Mouse (Mus musculus): ENCODE results near the gene Akap13. TPM values are rescaled to one million over a fixed set of nuclear protein-coding genes. Genes with fewer than 3 reads are reported as not detected.

Gene Akap13
- total and polyA plus RNA-seq, 2 experiments = 8.5 to 92.1 TPM

DNA sequence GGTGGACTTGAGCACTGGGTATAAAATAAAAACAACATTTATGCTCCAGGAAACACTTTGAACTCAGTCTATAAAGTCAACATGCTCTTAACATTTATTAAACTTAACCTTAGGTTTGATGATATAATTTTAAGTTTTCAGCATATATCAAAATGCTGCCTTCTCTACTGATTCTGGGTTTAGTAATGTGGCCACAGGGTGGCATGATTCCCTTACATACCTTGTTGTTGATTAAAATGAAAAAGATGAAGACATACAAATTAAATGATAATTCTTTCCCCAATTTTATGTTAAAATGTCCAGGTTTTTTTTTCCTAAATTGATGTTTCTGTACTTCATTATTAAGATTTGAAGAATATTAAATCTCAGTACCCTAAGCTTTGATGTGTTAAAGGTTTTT, 113.5 kb downstream of the Akap13 start:
- Histone ChIP-seq H3K27ac (replicated peaks; ENCODE audit: insufficient read depth, low read depth, low read length) (no peak overlapping the region), H3K9ac (ENCODE audit: low read depth, low read length) (no peak overlapping the region), H3K27me3 (ENCODE audit: control insufficient read depth, insufficient read depth, low read length) (no peaks in the 10 kb centered on the region), H3K4me3 (ENCODE audit: insufficient read depth, low read depth, low read length) (no peak overlapping the region), H3K79me2 (ENCODE audit: control insufficient read depth, insufficient read depth, low read length) (peaks cover 5% of the 10 kb centered on the region), H3K4me1 (ENCODE audit: control insufficient read depth, insufficient read depth, low read length) (no peaks in the 10 kb centered on the region), H3K36me3 (ENCODE audit: control insufficient read depth, insufficient read depth, low read length) (peaks cover 4% of the 10 kb centered on the region)
- TF ChIP-seq POLR2A (IDR thresholded peaks at IDR 0.05; ENCODE audit: extremely low read depth, insufficient read depth, low read length) = no peak
- no peak for TF ChIP-seq CTCF (IDR thresholded peaks at IDR 0.05; ENCODE audit: low read depth, low read length)
- DNase-seq (ENCODE audit: extremely low read depth, low read depth, low spot score) = no peak

DNA sequence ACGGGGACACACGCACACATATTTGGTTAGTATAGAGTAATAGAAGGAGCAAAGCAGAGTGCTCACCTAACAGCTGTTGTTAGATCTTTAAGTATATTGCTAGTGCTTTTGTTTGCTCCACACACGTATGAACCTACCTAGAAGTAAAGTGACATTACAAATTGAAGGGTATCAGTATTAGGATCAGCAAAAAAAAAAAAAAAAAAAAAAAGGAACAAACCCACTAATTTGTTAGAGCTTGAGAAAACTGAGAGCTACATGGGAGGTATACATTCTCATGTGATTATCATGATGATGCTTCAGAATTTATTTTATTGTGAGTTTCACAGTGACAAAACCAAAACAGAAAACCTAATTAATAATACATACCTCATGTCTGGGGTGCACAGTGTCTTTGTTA, 114.9 kb downstream of the Akap13 start:
- H3K79me2 ChIP-seq (ENCODE audit: control insufficient read depth, insufficient read depth, low read length) = peaks cover 3% of the 10 kb centered on the region
- H3K27ac ChIP-seq (replicated peaks; ENCODE audit: insufficient read depth, low read depth, low read length) = no peak overlapping the region
- WGBS = 94% methylated on average over 3 of the region's 3 CpGs
- no peak for DNase-seq (ENCODE audit: extremely low read depth, low read depth, low spot score)
- no peak for TF ChIP-seq POLR2A (IDR thresholded peaks at IDR 0.05; ENCODE audit: extremely low read depth, insufficient read depth, low read length)
- no peak for TF ChIP-seq CTCF (IDR thresholded peaks at IDR 0.05; ENCODE audit: low read depth, low read length)
- H3K27me3 ChIP-seq (ENCODE audit: control insufficient read depth, insufficient read depth, low read length) = no peaks in the 10 kb centered on the region
- no peak overlapping the region for H3K9ac ChIP-seq (ENCODE audit: low read depth, low read length)
- peaks cover 4% of the 10 kb centered on the region for H3K36me3 ChIP-seq (ENCODE audit: control insufficient read depth, insufficient read depth, low read length)
- no peak overlapping the region for H3K4me3 ChIP-seq (ENCODE audit: insufficient read depth, low read depth, low read length)
- H3K4me1 ChIP-seq (ENCODE audit: control insufficient read depth, insufficient read depth, low read length) = peaks cover 3% of the 10 kb centered on the region; the same call in 1 of the 2 replicates

DNA sequence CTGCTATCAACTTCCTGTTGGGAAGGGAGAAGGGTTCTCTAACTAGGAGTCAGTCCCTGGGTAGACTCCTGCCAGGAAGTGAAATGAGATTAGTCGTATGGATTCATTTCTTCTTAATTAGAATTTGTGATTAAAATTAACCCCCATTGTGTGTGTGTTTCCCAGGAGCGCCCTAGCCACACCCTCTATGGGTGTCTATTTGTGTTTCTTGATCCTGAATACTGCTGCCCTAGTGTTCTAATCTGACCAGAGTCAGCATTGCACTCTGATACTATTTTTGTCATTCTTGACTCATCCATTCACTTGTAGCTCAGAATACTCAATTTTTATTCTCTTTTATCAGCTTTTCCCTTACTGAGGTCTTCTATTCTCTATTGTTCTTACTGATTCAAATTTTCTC, 115.7 kb downstream of the Akap13 start:
- DNase-seq (ENCODE audit: extremely low read depth, low read depth, low spot score) = no peak
- peaks cover 3% of the 10 kb centered on the region for H3K79me2 ChIP-seq (ENCODE audit: control insufficient read depth, insufficient read depth, low read length)
- H3K4me3 ChIP-seq (ENCODE audit: insufficient read depth, low read depth, low read length) = no peak overlapping the region
- TF ChIP-seq CTCF (IDR thresholded peaks at IDR 0.05; ENCODE audit: low read depth, low read length) (no peak), POLR2A (IDR thresholded peaks at IDR 0.05; ENCODE audit: extremely low read depth, insufficient read depth, low read length) (no peak)
- H3K27ac ChIP-seq (replicated peaks; ENCODE audit: insufficient read depth, low read depth, low read length) = no peak overlapping the region
- H3K4me1 ChIP-seq (ENCODE audit: control insufficient read depth, insufficient read depth, low read length) = peaks cover 4% of the 10 kb centered on the region; the same call in 1 of the 2 replicates
- H3K27me3 ChIP-seq (ENCODE audit: control insufficient read depth, insufficient read depth, low read length) = no peaks in the 10 kb centered on the region
- H3K36me3 ChIP-seq (ENCODE audit: control insufficient read depth, insufficient read depth, low read length) = peaks cover 4% of the 10 kb centered on the region
- H3K9ac ChIP-seq (ENCODE audit: low read depth, low read length) = no peak overlapping the region
- 81% methylated on average over 2 of the region's 2 CpGs for WGBS

DNA sequence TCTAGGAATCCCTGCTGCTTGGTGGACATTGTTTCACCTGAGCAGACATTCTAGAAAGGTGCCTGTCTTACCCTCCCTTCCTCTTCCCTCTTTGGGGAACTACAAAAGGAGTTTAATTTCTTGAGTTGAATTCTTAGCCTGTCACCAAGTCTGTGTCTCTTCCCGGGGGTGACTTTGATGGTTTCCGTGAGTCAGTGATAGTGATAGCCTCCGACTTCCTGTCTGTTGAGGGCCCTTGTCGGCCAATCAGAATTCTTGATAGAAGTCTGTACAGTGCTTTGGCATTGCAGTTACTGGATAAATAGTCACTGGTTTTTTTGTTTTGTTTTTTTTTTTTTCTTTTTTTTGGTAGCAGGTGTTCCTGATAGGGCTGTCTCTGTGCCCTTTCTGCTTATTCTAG, 116.8 kb downstream of the Akap13 start:
- Histone ChIP-seq H3K4me3 (ENCODE audit: insufficient read depth, low read depth, low read length) (no peak overlapping the region), H3K27me3 (ENCODE audit: control insufficient read depth, insufficient read depth, low read length) (no peaks in the 10 kb centered on the region), H3K36me3 (ENCODE audit: control insufficient read depth, insufficient read depth, low read length) (peaks cover 4% of the 10 kb centered on the region), H3K27ac (replicated peaks; ENCODE audit: insufficient read depth, low read depth, low read length) (no peak overlapping the region), H3K9ac (ENCODE audit: low read depth, low read length) (no peak overlapping the region), H3K4me1 (ENCODE audit: control insufficient read depth, insufficient read depth, low read length) (peaks cover 4% of the 10 kb centered on the region; the same call in 1 of the 2 replicates), H3K79me2 (ENCODE audit: control insufficient read depth, insufficient read depth, low read length) (peaks cover 3% of the 10 kb centered on the region)
- WGBS = 71% methylated on average over 4 of the region's 4 CpGs
- TF ChIP-seq POLR2A (IDR thresholded peaks at IDR 0.05; ENCODE audit: extremely low read depth, insufficient read depth, low read length) = no peak
- TF ChIP-seq CTCF (IDR thresholded peaks at IDR 0.05; ENCODE audit: low read depth, low read length) = no peak
- no peak for DNase-seq (ENCODE audit: extremely low read depth, low read depth, low spot score)

DNA sequence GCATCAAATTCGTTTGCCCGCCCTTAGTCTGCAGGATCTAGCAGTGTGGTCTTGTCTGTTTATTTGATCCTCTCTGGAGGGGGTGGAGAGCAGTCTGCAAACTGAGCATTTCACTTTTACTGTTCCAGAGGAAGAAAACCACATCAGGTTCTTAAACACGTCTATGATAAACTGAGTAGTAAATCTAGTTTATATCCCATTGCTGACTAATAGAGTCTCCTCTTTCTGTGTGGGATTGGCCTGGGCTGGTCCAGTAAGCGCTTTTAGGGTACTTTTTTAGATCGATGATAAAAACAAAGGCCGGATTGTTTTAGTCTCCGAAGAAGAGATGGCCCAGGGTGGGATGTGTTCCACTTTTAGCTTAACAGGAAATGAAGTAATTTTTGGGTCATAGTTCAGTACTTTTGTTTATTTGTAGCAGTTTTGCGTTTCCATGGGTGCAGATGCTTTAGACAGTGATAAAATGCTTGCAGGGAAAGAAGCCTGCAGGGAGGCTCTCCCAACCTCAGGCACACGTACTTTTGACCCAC, 119.9 kb downstream of the Akap13 start:
- Histone ChIP-seq H3K36me3 (ENCODE audit: control insufficient read depth, insufficient read depth, low read length) (peaks cover 6% of the 10 kb centered on the region), H3K79me2 (ENCODE audit: control insufficient read depth, insufficient read depth, low read length) (no peaks in the 10 kb centered on the region; the same call in 1 of the 2 replicates), H3K4me3 (ENCODE audit: insufficient read depth, low read depth, low read length) (no peak overlapping the region), H3K27me3 (ENCODE audit: control insufficient read depth, insufficient read depth, low read length) (no peaks in the 10 kb centered on the region), H3K9ac (ENCODE audit: low read depth, low read length) (no peak overlapping the region), H3K27ac (replicated peaks; ENCODE audit: insufficient read depth, low read depth, low read length) (peak overlapping the region; percentile 35; the same call in 1 of the 2 replicates), H3K4me1 (ENCODE audit: control insufficient read depth, insufficient read depth, low read length) (peaks cover 4% of the 10 kb centered on the region; the same call in 1 of the 2 replicates)
- TF ChIP-seq POLR2A (IDR thresholded peaks at IDR 0.05; ENCODE audit: extremely low read depth, insufficient read depth, low read length) = no peak
- no peak for TF ChIP-seq CTCF (IDR thresholded peaks at IDR 0.05; ENCODE audit: low read depth, low read length)
- WGBS = 26% methylated on average over 9 of the region's 9 CpGs
- DNase-seq (ENCODE audit: extremely low read depth, low read depth, low spot score) = peak; percentile 70

DNA sequence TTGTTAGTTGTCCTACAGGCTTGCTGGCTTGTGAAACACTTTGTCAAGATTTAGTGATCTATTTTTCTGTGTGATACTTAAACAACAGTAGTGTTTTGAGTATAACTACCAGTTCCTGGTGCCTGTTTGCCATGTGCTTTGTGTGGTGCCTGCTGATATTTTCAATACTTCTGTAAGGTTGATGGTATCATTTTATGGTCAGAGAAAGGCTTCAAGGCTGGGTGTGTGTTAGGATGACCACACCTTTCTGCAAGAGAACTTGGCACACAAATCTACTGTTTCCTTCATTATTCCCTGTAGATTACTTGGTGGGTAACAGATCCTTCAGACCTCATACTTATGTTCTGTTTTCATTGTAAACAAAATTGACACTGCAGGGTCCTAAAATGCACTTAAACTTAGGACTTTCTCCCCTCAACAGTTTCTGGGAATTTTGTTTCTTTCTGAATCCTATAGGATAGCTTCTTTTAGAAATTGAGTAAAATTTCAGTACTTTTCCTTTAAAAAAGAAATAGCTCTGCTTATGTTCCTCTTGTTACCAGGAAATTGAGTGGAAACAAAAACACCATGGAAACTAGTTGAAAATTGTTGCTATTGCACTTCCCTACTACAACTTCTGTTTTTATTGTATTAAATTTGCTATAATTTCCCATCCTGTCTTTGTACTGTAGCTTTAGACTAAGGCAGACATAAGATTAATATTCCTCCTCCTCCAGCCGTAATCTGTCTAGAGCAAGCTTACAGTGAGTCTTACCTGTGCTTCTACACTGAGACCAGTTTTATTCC, 120.7 kb downstream of the Akap13 start:
- H3K36me3 ChIP-seq (ENCODE audit: control insufficient read depth, insufficient read depth, low read length) = peaks cover 8% of the 10 kb centered on the region
- H3K4me1 ChIP-seq (ENCODE audit: control insufficient read depth, insufficient read depth, low read length) = peaks cover 4% of the 10 kb centered on the region; the same call in 1 of the 2 replicates
- TF ChIP-seq POLR2A (IDR thresholded peaks at IDR 0.05; ENCODE audit: extremely low read depth, insufficient read depth, low read length) (no peak), CTCF (IDR thresholded peaks at IDR 0.05; ENCODE audit: low read depth, low read length) (no peak)
- no peak overlapping the region for H3K9ac ChIP-seq (ENCODE audit: low read depth, low read length)
- H3K27me3 ChIP-seq (ENCODE audit: control insufficient read depth, insufficient read depth, low read length) = no peaks in the 10 kb centered on the region
- no peak overlapping the region for H3K4me3 ChIP-seq (ENCODE audit: insufficient read depth, low read depth, low read length)
- no peaks in the 10 kb centered on the region; the same call in 1 of the 2 replicates for H3K79me2 ChIP-seq (ENCODE audit: control insufficient read depth, insufficient read depth, low read length)
- no peak overlapping the region for H3K27ac ChIP-seq (replicated peaks; ENCODE audit: insufficient read depth, low read depth, low read length)
- WGBS = 89% methylated on average over 1 of the region's 1 CpGs
- no peak for DNase-seq (ENCODE audit: extremely low read depth, low read depth, low spot score)
